Mouse (Mus musculus): ENCODE results near the gene Dcps.
A peak's percentile ranks its signal among the peaks of the same experiment; 100 is the strongest.

Gene Dcps

DNA sequence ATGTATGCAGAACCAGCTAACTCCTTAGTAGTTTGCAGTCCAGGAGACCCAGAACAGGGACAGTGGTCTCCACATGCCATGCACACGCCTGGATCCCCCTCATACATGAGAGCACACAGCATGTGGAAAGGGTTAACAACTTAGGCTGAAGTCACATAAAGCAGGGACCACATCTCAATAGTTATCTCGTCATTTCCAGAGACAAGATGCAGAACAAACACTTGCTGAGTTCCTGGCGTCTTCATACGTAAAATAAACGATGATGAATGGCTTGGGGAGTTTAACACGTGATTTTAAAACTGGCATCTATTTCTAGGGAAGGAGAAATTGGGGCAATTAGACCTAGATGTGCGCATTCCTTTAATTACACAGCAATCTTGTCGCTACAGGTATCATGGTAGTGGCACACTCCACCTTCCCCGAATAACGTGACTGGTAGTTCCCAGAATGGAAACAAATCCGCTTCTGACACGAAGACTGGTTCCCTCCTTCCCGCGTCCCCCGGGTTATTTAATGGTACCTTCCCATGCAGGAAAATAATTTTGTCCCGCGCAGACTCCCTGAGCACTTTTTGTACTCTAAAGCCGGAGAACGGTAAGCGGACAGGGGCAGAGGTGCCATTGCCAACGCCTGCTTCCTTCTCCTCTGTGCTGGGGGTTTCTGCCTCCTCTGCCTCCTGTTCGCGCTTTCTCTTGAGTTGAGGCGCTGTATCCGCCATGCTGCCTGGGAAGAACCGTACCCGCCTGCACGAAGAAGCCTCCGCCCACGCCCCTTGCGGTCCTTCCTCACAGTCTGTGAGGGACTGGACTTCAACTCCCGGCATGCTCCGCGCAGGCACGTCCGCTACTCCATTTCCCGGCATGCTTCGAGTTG is at the start of gene Dcps:
Gene Dcps (minus strand): TSS at position 811 of the 873 bp plus-strand sequence.
- peak; percentile 94 for ATAC-seq (ENCODE audit: low TSS enrichment)

DNA sequence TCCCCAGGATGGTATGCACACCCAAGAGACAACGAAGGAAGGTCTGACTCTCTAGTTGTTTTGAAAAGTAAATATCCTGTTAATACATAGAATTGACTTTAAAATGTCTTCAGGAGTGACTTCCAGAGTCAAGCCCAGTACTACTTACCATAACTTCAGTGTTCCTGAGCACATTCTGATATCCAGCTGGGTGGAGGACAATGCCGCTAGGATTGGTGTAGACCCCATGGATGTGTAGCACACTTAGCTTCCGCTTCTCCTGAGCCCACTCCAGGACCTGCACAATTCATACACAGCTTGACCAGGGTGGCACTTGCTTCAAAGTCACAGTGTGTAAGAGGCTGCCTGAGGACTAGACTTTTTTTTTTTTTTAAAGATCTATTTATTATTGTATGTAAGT is 47.6 kb upstream of the Dcps start:
- ATAC-seq (ENCODE audit: low TSS enrichment) = no peak

GRCm38 (mm10) chr9:35217963-35218362 is 42.1 kb upstream of the Dcps start:
- ATAC-seq (ENCODE audit: low TSS enrichment) = no peak

GRCm38 (mm10) chr9:35211573-35212511 is 36.0 kb upstream of the Dcps start:
- no peak for ATAC-seq (ENCODE audit: low TSS enrichment)

DNA sequence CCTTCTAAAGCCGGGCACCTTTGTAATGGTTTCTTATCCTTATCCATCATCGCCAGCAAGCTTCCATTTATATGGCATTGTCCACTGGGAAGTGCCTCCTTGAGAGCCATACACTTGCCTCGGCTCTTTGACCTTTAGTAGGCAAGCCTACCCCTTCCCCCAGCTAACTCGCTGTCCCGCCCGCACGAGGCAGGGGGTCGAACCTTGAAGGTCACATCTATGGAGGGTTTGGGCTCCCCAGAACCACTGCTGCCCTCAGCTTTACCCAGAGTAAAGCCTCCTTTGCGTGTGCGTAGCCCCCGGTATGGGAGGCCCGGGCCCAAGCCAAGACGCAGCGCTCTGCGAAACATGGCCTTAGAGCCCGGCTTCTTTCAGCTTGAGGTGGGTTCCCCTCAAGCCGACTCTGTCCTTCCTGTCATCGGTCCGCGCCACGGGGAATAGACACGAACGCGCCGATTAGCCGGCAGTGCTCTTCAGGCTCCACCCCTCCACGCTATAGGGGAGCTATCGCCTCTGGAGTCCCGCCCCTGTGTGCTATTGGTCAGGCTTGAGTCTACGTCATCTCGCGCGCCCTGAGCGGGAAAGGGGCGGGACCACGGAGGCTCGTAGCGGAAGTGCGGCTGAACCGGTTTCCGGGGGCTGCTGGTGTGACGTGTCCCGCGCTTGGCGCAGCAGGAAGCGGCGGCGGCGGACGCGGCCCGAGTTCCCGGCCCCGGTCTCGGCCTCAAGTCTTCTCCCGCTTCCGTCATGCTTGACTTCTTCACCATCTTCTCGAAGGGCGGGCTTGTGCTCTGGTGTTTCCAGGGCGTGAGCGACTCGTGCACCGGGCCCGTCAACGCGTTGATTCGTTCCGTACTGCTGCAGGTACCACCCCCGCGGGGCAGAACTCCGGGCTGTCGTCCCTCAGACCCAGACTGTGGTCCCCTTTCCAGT is 34.9 kb upstream of the Dcps start, which contains the start of gene Foxred1:
Gene Foxred1 (minus strand): TSS at position 514 of the 933 bp plus-strand sequence.
- ATAC-seq (ENCODE audit: low TSS enrichment) = peak; percentile 97

DNA sequence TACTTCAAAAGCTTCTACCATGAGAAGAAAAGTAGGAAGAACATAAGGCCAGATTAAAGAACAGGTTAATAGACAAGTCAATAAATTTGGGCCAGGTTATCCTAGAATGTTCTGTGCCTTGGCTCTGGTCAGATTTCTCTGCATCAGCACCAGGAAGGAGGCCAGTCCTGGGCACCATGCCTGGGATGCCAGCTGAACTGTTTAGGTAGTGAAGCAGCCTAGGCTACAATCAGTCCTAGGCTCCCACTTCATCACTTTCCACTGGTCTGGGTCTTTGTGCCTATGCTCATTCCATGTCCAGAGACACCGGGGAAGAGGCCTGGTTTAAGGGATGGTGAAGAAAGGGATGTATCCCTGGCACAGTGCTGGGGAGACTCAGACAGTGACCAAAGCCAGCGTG is 28.6 kb upstream of the Dcps start:
- no peak for ATAC-seq (ENCODE audit: low TSS enrichment)

- ATAC-seq (ENCODE audit: low TSS enrichment) = no peak
Observed at GRCm38 (mm10) chr9:35203536-35203935, 27.7 kb upstream of the Dcps start.

- ATAC-seq (ENCODE audit: low TSS enrichment) = peak; percentile 67
Observed at GRCm38 (mm10) chr9:35200529-35201060, 24.7 kb upstream of the Dcps start.

- ATAC-seq (ENCODE audit: low TSS enrichment) = peak; percentile 84
Observed at GRCm38 (mm10) chr9:35199772-35200471, 24.1 kb upstream of the Dcps start, which contains the start of the genes Srpr and Tirap. Gene Srpr (plus strand): TSS chr9:35200175. Gene Tirap (minus strand): TSS chr9:35200291.

GRCm38 (mm10) chr9:35198945-35199771 is 23.3 kb upstream of the Dcps start:
- peak; percentile 14 for ATAC-seq (ENCODE audit: low TSS enrichment)

- ATAC-seq (ENCODE audit: low TSS enrichment) = no peak
Observed at GRCm38 (mm10) chr9:35198351-35198750, 22.5 kb upstream of the Dcps start.

DNA sequence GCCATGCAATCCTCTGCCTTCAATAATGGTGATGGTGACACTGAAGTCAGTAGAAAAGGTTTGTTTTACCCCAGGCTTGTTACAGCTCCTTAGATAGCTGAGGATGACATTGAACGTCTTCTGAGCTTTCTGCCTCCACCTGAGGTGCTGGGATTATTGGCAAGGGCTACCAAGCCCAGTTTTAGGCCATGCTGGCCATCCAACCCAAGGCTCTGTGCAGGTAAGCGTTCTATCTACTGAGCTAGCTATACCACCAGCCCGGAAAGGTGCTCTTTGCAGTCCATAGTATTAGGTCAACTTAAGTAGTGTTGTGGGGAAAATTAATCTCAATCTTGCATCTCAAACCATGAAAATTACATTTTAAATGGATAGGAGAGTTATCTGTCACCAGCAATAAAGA is 21.8 kb upstream of the Dcps start:
- no peak for ATAC-seq (ENCODE audit: low TSS enrichment)

- no peak for ATAC-seq (ENCODE audit: low TSS enrichment)
Observed at GRCm38 (mm10) chr9:35194048-35194447, 18.2 kb upstream of the Dcps start.

DNA sequence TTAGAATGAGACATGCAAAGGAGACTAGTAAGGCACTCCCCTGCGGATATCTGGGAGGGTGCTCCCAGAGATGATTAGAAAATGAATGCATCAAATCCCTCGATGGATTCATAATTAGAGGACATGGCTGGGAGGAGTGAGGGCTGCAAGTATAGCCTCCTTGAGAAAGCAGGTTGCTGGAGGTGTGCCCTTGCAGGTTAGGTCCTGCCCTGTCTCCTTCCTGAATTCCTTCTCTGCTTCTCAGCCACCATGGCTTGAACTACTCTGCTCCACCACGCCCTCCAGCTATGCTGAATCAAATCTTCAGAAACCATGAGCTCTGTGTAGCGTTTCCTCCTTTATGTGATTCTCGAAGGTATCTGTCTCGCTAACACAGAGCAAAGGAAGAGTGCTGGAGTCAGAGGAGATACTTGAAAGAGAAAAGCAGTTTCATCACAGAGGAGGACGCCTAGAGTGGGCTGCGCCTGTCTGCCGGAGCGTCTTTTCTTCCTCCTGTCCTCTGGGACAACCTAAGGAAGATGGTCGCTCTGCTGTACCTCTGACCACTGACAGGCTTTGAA is 17.2 kb upstream of the Dcps start:
- no peak for ATAC-seq (ENCODE audit: low TSS enrichment)

DNA sequence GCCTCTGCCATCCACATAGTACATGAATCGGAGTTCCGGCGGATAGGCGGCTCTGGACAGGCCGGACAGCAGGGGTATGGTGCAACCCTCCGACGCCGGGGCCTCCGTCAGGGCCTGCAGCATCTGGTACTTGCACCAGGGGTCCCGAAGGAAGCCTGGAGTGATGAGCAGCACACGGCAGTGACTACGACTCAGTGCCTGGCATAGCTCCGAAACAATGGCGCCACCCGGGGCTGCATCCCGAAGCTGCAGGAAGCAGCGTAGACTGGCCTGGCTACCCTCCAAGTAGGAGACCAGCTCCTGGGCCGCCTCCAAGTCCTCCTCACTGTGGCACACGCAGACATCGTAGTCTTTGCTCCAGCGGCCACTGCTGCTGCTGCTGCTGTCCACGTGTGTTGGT is 12.8 kb upstream of the Dcps start:
- ATAC-seq (ENCODE audit: low TSS enrichment) = peak; percentile 76

- ATAC-seq (ENCODE audit: low TSS enrichment) = no peak
Observed at GRCm38 (mm10) chr9:35187351-35187903, 11.6 kb upstream of the Dcps start.

GRCm38 (mm10) chr9:35186430-35186829 is 10.6 kb upstream of the Dcps start:
- no peak for ATAC-seq (ENCODE audit: low TSS enrichment)

DNA sequence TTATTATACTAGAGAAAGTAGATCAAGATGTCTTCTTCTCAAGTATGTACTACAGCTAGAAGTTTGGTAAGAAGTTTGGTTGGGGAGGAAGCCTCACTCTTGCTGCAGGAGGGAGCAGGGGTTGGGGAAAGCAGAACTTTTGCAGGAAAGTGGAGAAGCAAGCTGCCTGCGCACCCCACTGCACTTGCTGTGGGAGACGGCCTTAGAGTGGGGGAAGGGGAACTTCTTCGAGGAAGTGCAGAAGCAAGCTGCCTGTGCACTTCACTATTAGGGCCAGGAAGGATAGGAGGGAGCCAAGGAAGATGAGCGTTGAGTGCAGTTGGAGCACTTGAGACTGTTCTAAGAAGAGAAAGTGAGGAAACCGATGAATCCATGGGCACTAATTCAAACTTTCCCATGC is 7.5 kb upstream of the Dcps start:
- no peak for ATAC-seq (ENCODE audit: low TSS enrichment)

- ATAC-seq (ENCODE audit: low TSS enrichment) = no peak
Observed at GRCm38 (mm10) chr9:35182832-35183231, 7.0 kb upstream of the Dcps start.

Data from frontal cortex, adult (tissue).